Mouse (Mus musculus) cerebellum, adult 2 months (tissue): Measurements from ENCODE around the gene Ift172.

Experiments used
- CTCF ChIP-seq: fragments of 200-500 bp; IDR thresholded peaks from 2 replicates; pipeline ENCODE4 v1.5.1; 2011; ENCODE audit warnings: low read depth, mild to moderate bottlenecking, control low read depth, low read length, moderate library complexity, borderline replicate concordance; ENCODE audit not compliant: insufficient read depth
- POLR2A ChIP-seq: fragments of 200-500 bp; IDR thresholded peaks from 2 replicates; pipeline ENCODE4 v1.6.1; 2011; ENCODE audit warnings: low read length, control low read depth, borderline replicate concordance; ENCODE audit not compliant: insufficient read depth

DNA sequence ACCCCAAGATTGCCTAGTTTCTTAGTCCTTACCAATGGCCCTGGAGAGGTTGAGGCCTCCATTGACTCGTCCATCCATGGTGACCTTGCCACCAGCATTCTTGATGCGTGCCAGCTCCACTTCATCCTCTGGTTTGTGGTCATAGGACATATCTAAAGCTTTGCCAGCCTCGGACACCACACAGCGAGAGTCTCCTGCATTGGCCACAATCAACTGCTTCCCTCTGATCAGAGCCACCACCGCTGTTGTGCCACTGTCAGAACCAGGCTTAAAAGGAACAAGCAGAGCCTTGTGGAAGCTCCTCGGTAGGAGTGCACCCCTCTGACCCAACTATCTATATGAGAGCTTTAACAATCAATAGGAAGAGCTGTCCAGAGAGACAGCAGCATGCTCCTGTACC lies 86.5 kb downstream of the Ift172 start:
- TF ChIP-seq CTCF (no peak), POLR2A (no peak)
